Mouse (Mus musculus) spleen, adult 2 months (tissue): ENCODE results near the gene Prr13. TPM values are rescaled to one million over a fixed set of nuclear protein-coding genes. Genes with fewer than 3 reads are reported as not detected.
A peak's percentile ranks its signal among the peaks of the same experiment; 100 is the strongest.

ENCODE experiments used
- DNase-seq, 2 experiments: peaks; one replicate each; pipeline versions ENCODE4 v3.0.0 to v3.0.0-alpha.2; 2012 to 2021; ENCODE audit warnings: low spot score in 2 of 2, low read depth in 1 of 2
- H3K27ac ChIP-seq: fragments of 200-500 bp; 2 replicates; pipeline ENCODE4 v1.5.1; 2012; ENCODE audit warnings: low read length, inconsistent platforms; ENCODE audit not compliant: insufficient read depth
- H3K27me3 ChIP-seq: fragments of 200-500 bp; 2 replicates; pipeline ENCODE4 v1.6.1; 2012; ENCODE audit warnings: mild to moderate bottlenecking, moderate library complexity, low read length, inconsistent platforms; ENCODE audit not compliant: control insufficient read depth, insufficient read depth
- H3K36me3 ChIP-seq: fragments of 200-500 bp; 2 replicates; pipeline ENCODE4 v1.6.1; 2012; ENCODE audit warnings: mild to moderate bottlenecking, low read length, inconsistent platforms; ENCODE audit not compliant: control insufficient read depth, insufficient read depth
- H3K4me1 ChIP-seq: fragments of 200-500 bp; 2 replicates; pipeline ENCODE4 v1.6.1; 2011; ENCODE audit warnings: inconsistent platforms; ENCODE audit not compliant: control insufficient read depth, insufficient read depth, insufficient read length
- H3K4me3 ChIP-seq: fragments of 200-500 bp; 2 replicates; pipeline ENCODE4 v1.5.1; 2011; ENCODE audit warnings: mild to moderate bottlenecking, inconsistent platforms; ENCODE audit not compliant: insufficient read depth, insufficient read length; ENCODE audit errors: extremely low read depth
- CTCF ChIP-seq: fragments of 200-500 bp; IDR thresholded peaks from 2 replicates; pipeline ENCODE4 v1.5.1; 2011; ENCODE audit warnings: mild to moderate bottlenecking, inconsistent platforms; ENCODE audit not compliant: insufficient read depth, insufficient read length, insufficient replicate concordance; ENCODE audit errors: extremely low read depth
- POLR2A ChIP-seq: fragments of 200-500 bp; IDR thresholded peaks from 2 replicates; pipeline ENCODE4 v1.6.1; 2011; ENCODE audit warnings: low read depth, low read length, inconsistent platforms
- WGBS: fragments of 180-500 bp; shearing (Covaris S2); methylation state at CpG from one replicate; pipeline ENCODE4 v1.1.7; 2018; 5-methylcytosine and 5-hydroxymethylcytosine counted together
- polyA plus RNA-seq: library from polyadenylated mRNA; depleted of rRNA; stranded (reverse); fragments of >200 nt; gene quantifications from 2 replicates; pipeline ENCODE4 v1.2.3, GENCODE M21; 2012

Gene Prr13
- polyA plus RNA-seq, 1 experiment = 170 TPM

- H3K4me1 ChIP-seq = no peaks in the 10 kb centered on the region
- 89% methylated on average over 2 of the region's 2 CpGs for WGBS
- H3K27me3 ChIP-seq = no peaks in the 10 kb centered on the region
- H3K36me3 ChIP-seq = peaks cover 18% of the 10 kb centered on the region
- TF ChIP-seq CTCF = no peak
- TF ChIP-seq POLR2A = no peak
- DNase-seq = no peak
- no peak overlapping the region for H3K27ac ChIP-seq
- H3K4me3 ChIP-seq = no peak overlapping the region
These were observed 35.1 kb upstream of the Prr13 start for GRCm38 (mm10) chr15:102423602-102424240.

GRCm38 (mm10) chr15:102424657-102425056 is 34.2 kb upstream of the Prr13 start:
- Histone ChIP-seq H3K36me3 (peaks cover 24% of the 10 kb centered on the region), H3K27ac (no peak overlapping the region), H3K27me3 (no peaks in the 10 kb centered on the region), H3K4me3 (no peak overlapping the region), H3K4me1 (no peaks in the 10 kb centered on the region)
- no peak for DNase-seq
- WGBS = 91% methylated on average over 2 of the region's 2 CpGs
- TF ChIP-seq POLR2A (no peak), CTCF (no peak)

DNA sequence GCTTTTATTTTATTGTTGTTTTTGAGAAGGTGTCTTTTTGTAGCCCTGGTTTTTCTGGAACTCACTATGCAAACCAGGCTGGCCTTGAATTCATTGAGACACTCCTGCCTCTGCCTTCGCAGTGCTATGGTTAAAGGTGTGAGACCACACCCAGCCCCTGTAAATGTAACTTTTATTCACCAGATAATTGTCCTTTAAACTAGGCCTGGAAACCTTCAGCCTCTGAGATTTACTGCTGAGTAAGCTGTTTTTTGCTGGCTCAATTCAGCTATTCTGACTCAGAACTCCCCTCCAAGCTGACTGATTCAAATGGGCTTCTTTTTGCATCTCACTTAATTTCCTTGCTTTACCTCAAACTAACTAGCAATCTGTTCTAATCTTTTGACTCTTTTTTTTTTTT is 31.9 kb upstream of the Prr13 start:
- TF ChIP-seq POLR2A = no peak
- no peak for TF ChIP-seq CTCF
- no peak overlapping the region for H3K27ac ChIP-seq
- WGBS = 91% methylated on average over 1 of the region's 1 CpGs
- DNase-seq = no peak
- H3K4me3 ChIP-seq = no peak overlapping the region
- H3K4me1 ChIP-seq = no peaks in the 10 kb centered on the region
- H3K36me3 ChIP-seq = peaks cover 37% of the 10 kb centered on the region
- H3K27me3 ChIP-seq = no peaks in the 10 kb centered on the region

DNA sequence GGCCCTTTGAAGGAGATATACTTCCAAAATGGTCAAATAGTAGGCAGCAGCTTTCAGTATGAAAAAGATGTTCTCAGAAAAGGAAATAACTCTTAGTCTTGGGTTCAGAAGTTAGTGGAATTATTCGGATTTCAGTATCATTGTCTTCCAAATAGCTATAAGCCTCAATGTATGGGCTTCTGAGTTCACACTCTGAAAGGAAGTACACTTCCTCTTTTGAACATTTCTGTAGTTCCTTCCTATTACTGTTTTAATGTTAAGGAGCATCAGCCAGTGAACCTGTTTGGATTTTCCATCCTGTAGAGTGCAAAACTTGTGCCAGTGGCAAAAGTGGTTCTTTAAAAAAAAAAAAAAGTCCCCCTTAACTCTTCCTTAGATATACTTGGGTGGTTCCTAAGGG is 26.8 kb upstream of the Prr13 start:
- WGBS = 50% methylated on average over 1 of the region's 1 CpGs
- H3K27ac ChIP-seq = no peak overlapping the region
- no peak for DNase-seq
- peaks cover 47% of the 10 kb centered on the region for H3K36me3 ChIP-seq
- TF ChIP-seq CTCF = no peak
- TF ChIP-seq POLR2A = no peak
- H3K4me1 ChIP-seq = no peaks in the 10 kb centered on the region
- H3K27me3 ChIP-seq = no peaks in the 10 kb centered on the region
- no peak overlapping the region for H3K4me3 ChIP-seq

- H3K36me3 ChIP-seq = peaks cover 45% of the 10 kb centered on the region
- no peaks in the 10 kb centered on the region for H3K27me3 ChIP-seq
- H3K27ac ChIP-seq = no peak overlapping the region
- WGBS = 84% methylated on average over 4 of the region's 4 CpGs
- no peak for TF ChIP-seq CTCF
- TF ChIP-seq POLR2A = no peak
- H3K4me1 ChIP-seq = no peaks in the 10 kb centered on the region
- no peak overlapping the region for H3K4me3 ChIP-seq
- no peak for DNase-seq
These were observed 25.7 kb upstream of the Prr13 start for GRCm38 (mm10) chr15:102433173-102433572.

DNA sequence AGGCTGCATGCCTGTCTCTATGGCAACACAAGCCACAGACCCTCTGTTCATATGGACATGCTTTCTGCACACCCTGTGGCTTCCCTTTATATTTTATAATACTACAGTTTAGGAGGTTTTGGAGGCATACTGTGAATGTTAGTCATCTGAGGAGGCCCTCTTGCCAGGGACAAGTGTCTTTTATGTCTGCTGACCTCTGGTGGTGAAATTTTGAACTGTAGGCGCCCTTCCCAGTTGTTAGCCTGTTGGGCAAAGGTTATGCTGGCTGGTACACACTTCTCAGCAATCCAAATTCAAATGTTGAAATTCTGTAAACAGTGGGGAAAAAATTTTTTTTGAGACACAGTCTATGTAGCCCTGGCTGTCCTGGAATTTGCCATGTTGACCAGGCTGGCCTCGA is 16.3 kb upstream of the Prr13 start:
- Histone ChIP-seq H3K27me3 (no peaks in the 10 kb centered on the region), H3K27ac (no peak overlapping the region), H3K4me1 (no peaks in the 10 kb centered on the region), H3K4me3 (no peak overlapping the region), H3K36me3 (no peaks in the 10 kb centered on the region)
- TF ChIP-seq CTCF (peak; percentile 44; the same call in 1 of the 2 replicates), POLR2A (no peak)
- DNase-seq = peak; percentile 46 to 75
- 51% methylated on average over 2 of the region's 2 CpGs for WGBS

DNA sequence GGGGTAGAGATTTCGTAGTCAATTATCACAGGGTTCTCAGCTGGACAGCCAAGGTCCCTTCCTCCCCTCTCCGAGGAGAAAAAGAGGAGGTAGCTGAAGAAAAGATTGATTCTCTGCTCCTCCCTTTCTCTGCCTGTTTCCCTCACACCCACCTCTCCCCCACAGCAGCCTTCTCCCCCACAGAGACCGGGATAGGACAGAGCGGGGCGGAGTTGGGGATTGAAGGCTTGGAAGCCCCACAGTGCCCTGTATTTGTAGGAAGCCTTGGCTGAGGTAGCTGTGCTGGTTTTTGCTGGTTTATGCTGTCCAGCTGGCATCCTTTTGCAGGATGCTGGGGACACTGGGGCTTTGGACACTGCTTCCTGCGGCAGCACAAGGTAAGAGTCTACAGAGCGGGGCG is 13.7 kb upstream of the Prr13 start, which contains the start of gene Amhr2:
Gene Amhr2, plus strand, starts transcription at position 222 of the 400 bp plus-strand sequence.
- H3K4me1 ChIP-seq = no peaks in the 10 kb centered on the region
- no peak for DNase-seq
- H3K4me3 ChIP-seq = no peak within 1 kb of the TSS
- H3K27me3 ChIP-seq = no peaks in the 10 kb centered on the region
- H3K27ac ChIP-seq = no peak within 1 kb of the TSS
- no peak for TF ChIP-seq CTCF
- TF ChIP-seq POLR2A = no peak
- no peaks in the 10 kb centered on the region for H3K36me3 ChIP-seq
- 90% methylated on average over 8 of the region's 8 CpGs for WGBS

DNA sequence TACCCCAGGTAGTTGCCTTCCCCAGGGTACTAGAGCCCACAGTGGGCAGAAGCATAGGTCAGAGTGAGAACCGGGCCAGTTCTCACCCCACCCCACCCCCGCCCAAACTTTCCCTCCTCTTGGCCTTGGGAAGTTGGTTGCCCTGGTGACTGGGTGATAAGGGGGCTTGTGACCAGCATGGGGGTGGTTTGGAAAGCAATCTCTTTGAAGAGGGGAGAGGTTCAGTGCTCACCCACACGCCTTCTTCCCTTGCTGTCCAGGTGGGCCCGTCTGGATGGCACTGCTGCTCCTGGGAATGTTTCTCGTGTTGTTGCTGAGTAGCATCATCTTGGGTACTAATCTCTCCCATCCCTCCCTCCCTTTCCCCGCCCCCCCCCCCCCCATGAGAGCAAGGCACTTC is 12.4 kb upstream of the Prr13 start:
- H3K36me3 ChIP-seq = no peaks in the 10 kb centered on the region
- DNase-seq = no peak
- no peaks in the 10 kb centered on the region for H3K27me3 ChIP-seq
- no peak overlapping the region for H3K27ac ChIP-seq
- H3K4me1 ChIP-seq = no peaks in the 10 kb centered on the region
- H3K4me3 ChIP-seq = no peak overlapping the region
- WGBS = 78% methylated on average over 5 of the region's 6 CpGs
- TF ChIP-seq CTCF (no peak), POLR2A (no peak)
